Mouse (Mus musculus): ENCODE measurements around the gene AW822073. TPM values are rescaled to one million over a fixed set of nuclear protein-coding genes. Genes with fewer than 3 reads are reported as not detected.
"Not testable (repeated sequence)": the region's sequence is repeated elsewhere in the genome, so short reads cannot be mapped to it uniquely, and the experiment has no call there.

AW822073 gene
- total RNA-seq, 2 experiments from 2014 or later, result not detected

- ATAC-seq (replicated peaks; ENCODE audit: low FRiP score, low TSS enrichment, poor library complexity, severe bottlenecking), result not testable (repeated sequence)
Measured at GRCm38 (mm10) chr10:58223972-58224805, 541 bp downstream of the AW822073 start.

- ATAC-seq (replicated peaks; ENCODE audit: low FRiP score, low TSS enrichment, poor library complexity, severe bottlenecking), result not testable (repeated sequence)
Measured at GRCm38 (mm10) chr10:58223161-58223560, 1.6 kb downstream of the AW822073 start.

GRCm38 (mm10) chr10:58221571-58221970 is 3.2 kb downstream of the AW822073 start:
- not testable (repeated sequence) for ATAC-seq (replicated peaks; ENCODE audit: low FRiP score, low TSS enrichment, poor library complexity, severe bottlenecking)

- no peak for ATAC-seq (replicated peaks; ENCODE audit: low FRiP score, low TSS enrichment, poor library complexity, severe bottlenecking)
Measured at GRCm38 (mm10) chr10:58220726-58221125, 4.0 kb downstream of the AW822073 start.

GRCm38 (mm10) chr10:58217366-58217765 is 7.4 kb downstream of the AW822073 start:
- no peak for ATAC-seq (replicated peaks; ENCODE audit: low FRiP score, low TSS enrichment, poor library complexity, severe bottlenecking)

GRCm38 (mm10) chr10:58215353-58215752 is 9.4 kb downstream of the AW822073 start:
- ATAC-seq (replicated peaks; ENCODE audit: low FRiP score, low TSS enrichment, poor library complexity, severe bottlenecking), result no peak

GRCm38 (mm10) chr10:58214934-58215333 is 9.8 kb downstream of the AW822073 start:
- ATAC-seq (replicated peaks; ENCODE audit: low FRiP score, low TSS enrichment, poor library complexity, severe bottlenecking), result no peak

- no peak for ATAC-seq (replicated peaks; ENCODE audit: low FRiP score, low TSS enrichment, poor library complexity, severe bottlenecking)
Measured at GRCm38 (mm10) chr10:58214497-58214896, 10.2 kb downstream of the AW822073 start.

- ATAC-seq (replicated peaks; ENCODE audit: low FRiP score, low TSS enrichment, poor library complexity, severe bottlenecking), result no peak
Measured at GRCm38 (mm10) chr10:58212230-58212629, 12.5 kb downstream of the AW822073 start.

GRCm38 (mm10) chr10:58211213-58211612 is 13.5 kb downstream of the AW822073 start:
- no peak for ATAC-seq (replicated peaks; ENCODE audit: low FRiP score, low TSS enrichment, poor library complexity, severe bottlenecking)

- ATAC-seq (replicated peaks; ENCODE audit: low FRiP score, low TSS enrichment, poor library complexity, severe bottlenecking), result no peak
Measured at GRCm38 (mm10) chr10:58210514-58210913, 14.2 kb downstream of the AW822073 start.

- no peak for ATAC-seq (replicated peaks; ENCODE audit: low FRiP score, low TSS enrichment, poor library complexity, severe bottlenecking)
Measured at GRCm38 (mm10) chr10:58209710-58210467, 14.8 kb downstream of the AW822073 start.

GRCm38 (mm10) chr10:58206639-58207404 is 17.9 kb downstream of the AW822073 start:
- no peak for ATAC-seq (replicated peaks; ENCODE audit: low FRiP score, low TSS enrichment, poor library complexity, severe bottlenecking)

- ATAC-seq (replicated peaks; ENCODE audit: low FRiP score, low TSS enrichment, poor library complexity, severe bottlenecking), result no peak
Measured at GRCm38 (mm10) chr10:58205986-58206385, 18.7 kb downstream of the AW822073 start.

Other genes starting within 250 kb of the AW822073 start
- not detected in 2 replicates for gene Duxf3, start 7.7 kb upstream of the AW822073 start, total RNA-seq (2014; fragmentation: Nextera tagmentation)
- gene Duxf3, start 7.7 kb upstream of the AW822073 start, total RNA-seq (2017), result not detected in 2 replicates
- gene Gm4981, start 11.8 kb upstream of the AW822073 start, total RNA-seq (2014; fragmentation: Nextera tagmentation), result not detected in 2 replicates
- not detected in 2 replicates for gene Gm4981, start 11.8 kb upstream of the AW822073 start, total RNA-seq (2017)
- gene Gcc2, start 30.6 kb upstream of the AW822073 start, total RNA-seq (2014; fragmentation: Nextera tagmentation), result 39.0 and 52.4 TPM in 2 replicates
- 47.6 and 50.1 TPM in 2 replicates for gene Gcc2, start 30.6 kb upstream of the AW822073 start, total RNA-seq (2017)
- gene Lims1, start 98.5 kb upstream of the AW822073 start, total RNA-seq (2014; fragmentation: Nextera tagmentation), result 52.1 and 58.6 TPM in 2 replicates
- 41.6 and 54.7 TPM in 2 replicates for gene Lims1, start 98.5 kb upstream of the AW822073 start, total RNA-seq (2017)
- 146 and 174 TPM in 2 replicates for gene Ranbp2, start 222.0 kb upstream of the AW822073 start, total RNA-seq (2014; fragmentation: Nextera tagmentation)
- 291 and 342 TPM in 2 replicates for gene Ranbp2, start 222.0 kb upstream of the AW822073 start, total RNA-seq (2017)